Mouse (Mus musculus) stomach, embryonic 14.5 days (tissue): Measurements from ENCODE around the gene Manba. TPM values are rescaled to one million over a fixed set of nuclear protein-coding genes. Genes with fewer than 3 reads are reported as not detected.
A peak's percentile ranks its signal among the peaks of the same experiment; 100 is the strongest.

Source experiments
- ATAC-seq: fragments of 200-750 bp; cut with Nextera tagmentation; 2 replicates; pipeline ENCODE4 v1.8.0; 2017; ENCODE audit warnings: low read depth, moderate TSS enrichment; ENCODE audit not compliant: insufficient number of reproducible peaks, insufficient read depth, low FRiP score
- H3K27ac ChIP-seq: fragments of 300-500 bp; sonication (generic); 2 replicates; pipeline ENCODE4 v1.5.1; 2014; ENCODE audit warnings: mild to moderate bottlenecking, low read length, moderate library complexity, mixed read lengths
- H3K27me3 ChIP-seq: fragments of 300-500 bp; sonication (generic); 2 replicates; pipeline ENCODE4 v1.6.1; 2014; ENCODE audit warnings: low read length, control low read depth, mixed read lengths; ENCODE audit not compliant: control insufficient read depth, insufficient read depth
- H3K36me3 ChIP-seq: fragments of 300-500 bp; sonication (generic); 2 replicates; pipeline ENCODE4 v1.6.1; 2014; ENCODE audit warnings: mild to moderate bottlenecking, control low read depth, low read length, moderate library complexity, mixed read lengths; ENCODE audit not compliant: control insufficient read depth, insufficient read depth
- H3K4me1 ChIP-seq: fragments of 300-500 bp; sonication (generic); 2 replicates; pipeline ENCODE4 v1.6.1; 2014; ENCODE audit warnings: low read length, control low read depth, mixed read lengths; ENCODE audit not compliant: control insufficient read depth, insufficient read depth
- H3K4me2 ChIP-seq: fragments of 300-500 bp; sonication (generic); replicated peaks from 2 replicates; pipeline ENCODE4 v1.6.1; 2014; ENCODE audit warnings: low read depth, low read length, control low read depth
- H3K4me3 ChIP-seq: fragments of 300-500 bp; sonication (generic); 2 replicates; pipeline ENCODE4 v1.5.1; 2014; ENCODE audit warnings: low read depth, low read length, control low read depth
- H3K9ac ChIP-seq: fragments of 300-500 bp; sonication (generic); replicated peaks from 2 replicates; pipeline ENCODE4 v1.6.1; 2014; ENCODE audit warnings: low read depth, mild to moderate bottlenecking, control low read depth, low read length, moderate library complexity, mixed read lengths
- H3K9me3 ChIP-seq: fragments of 300-500 bp; sonication (generic); 2 replicates; pipeline ENCODE4 v1.6.1; 2016; ENCODE audit warnings: low read depth, low read length, control low read depth; ENCODE audit not compliant: control insufficient read depth
- WGBS: fragments of 180-500 bp; shearing (Covaris S2); extraction: QIAGEN DNeasy Blood & Tissue Kit; methylation state at CpG from one replicate; pipeline ENCODE4 v1.1.7; 2014; 5-methylcytosine and 5-hydroxymethylcytosine counted together
- polyA plus RNA-seq: library from polyadenylated mRNA; unstranded; fragments of >200 nt; fragmentation: Nextera tagmentation; extraction: Ambion mirVana; gene quantifications from 2 replicates; pipeline ENCODE4 v1.2.1, GENCODE M21; 2014

Manba gene
- polyA plus RNA-seq, 1 experiment from 2014 or later, result 14.6 TPM

DNA sequence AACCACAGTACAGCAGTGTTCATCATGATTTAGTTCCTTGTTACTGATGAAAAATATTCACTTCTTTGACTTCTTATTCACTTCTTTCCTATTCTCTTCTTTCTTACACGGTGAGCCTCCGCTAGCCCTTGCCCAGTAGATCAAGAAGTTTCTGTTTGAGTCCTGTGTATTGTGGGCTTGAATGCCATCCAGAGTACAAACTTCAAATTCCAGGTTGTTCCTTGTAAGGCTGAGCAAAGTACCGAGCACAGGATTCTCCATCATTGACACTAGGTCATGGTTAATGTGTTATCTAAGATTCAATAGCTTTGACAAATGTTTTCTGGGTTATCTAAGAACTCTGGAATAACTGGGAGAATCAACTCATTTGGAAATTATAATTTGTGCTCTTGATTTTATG, 25.0 kb downstream of the Manba start:
- Histone ChIP-seq H3K36me3 (no peaks in the 10 kb centered on the region), H3K4me2 (no peak overlapping the region), H3K4me3 (no peak overlapping the region), H3K9me3 (no peaks in the 10 kb centered on the region), H3K4me1 (no peaks in the 10 kb centered on the region), H3K27ac (no peak overlapping the region), H3K27me3 (no peaks in the 10 kb centered on the region), H3K9ac (no peak overlapping the region)
- no peak for ATAC-seq
- 76% methylated on average over 3 of the region's 3 CpGs for WGBS

DNA sequence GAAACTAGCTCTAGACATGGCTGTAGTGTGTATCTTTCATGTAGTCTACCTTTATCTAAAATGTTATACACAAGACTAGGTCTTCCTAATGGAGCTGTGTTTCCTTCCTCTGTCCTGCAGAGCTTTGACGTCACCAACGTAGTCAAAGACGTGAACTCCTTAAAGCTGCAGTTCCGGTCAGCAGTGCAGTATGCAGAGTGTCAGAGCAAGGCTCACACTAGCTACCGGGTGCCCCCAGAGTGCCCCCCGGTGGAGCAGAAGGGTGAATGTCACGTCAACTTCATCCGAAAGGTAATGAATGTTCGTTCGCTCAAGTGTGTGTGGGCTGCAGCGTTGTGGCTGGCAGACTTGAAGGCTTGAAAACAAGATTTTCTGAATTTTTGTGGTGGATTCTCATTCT, 26.3 kb downstream of the Manba start:
- no peak overlapping the region for H3K4me3 ChIP-seq
- H3K4me2 ChIP-seq, result no peak overlapping the region
- no peaks in the 10 kb centered on the region for H3K36me3 ChIP-seq
- H3K27me3 ChIP-seq, result no peaks in the 10 kb centered on the region
- no peaks in the 10 kb centered on the region for H3K9me3 ChIP-seq
- H3K27ac ChIP-seq, result no peak overlapping the region
- H3K9ac ChIP-seq, result no peak overlapping the region
- WGBS, result 36% methylated on average over 11 of the region's 11 CpGs
- no peak for ATAC-seq
- no peaks in the 10 kb centered on the region for H3K4me1 ChIP-seq

- Histone ChIP-seq H3K27ac (no peak overlapping the region), H3K4me1 (0 out of 2 replicates have a peak, but pooled peaks cover 3% of the 10 kb centered on the region), H3K27me3 (no peaks in the 10 kb centered on the region), H3K4me2 (no peak overlapping the region), H3K36me3 (no peaks in the 10 kb centered on the region), H3K9ac (no peak overlapping the region), H3K9me3 (no peaks in the 10 kb centered on the region), H3K4me3 (no peak overlapping the region)
- WGBS, result 53% methylated on average over 11 of the region's 11 CpGs
- no peak for ATAC-seq
Measured at GRCm38 (mm10) chr3:135513270-135513669, 27.9 kb downstream of the Manba start.

GRCm38 (mm10) chr3:135513800-135514425, 28.5 kb downstream of the Manba start:
- no peak overlapping the region for H3K4me3 ChIP-seq
- no peak overlapping the region for H3K4me2 ChIP-seq
- H3K4me1 ChIP-seq, result 0 out of 2 replicates have a peak, but pooled peaks cover 3% of the 10 kb centered on the region
- H3K27me3 ChIP-seq, result no peaks in the 10 kb centered on the region
- no peaks in the 10 kb centered on the region for H3K36me3 ChIP-seq
- no peak for ATAC-seq
- no peaks in the 10 kb centered on the region for H3K9me3 ChIP-seq
- no peak overlapping the region for H3K27ac ChIP-seq
- WGBS, result 86% methylated on average over 14 of the region's 14 CpGs
- H3K9ac ChIP-seq, result no peak overlapping the region

- no peak overlapping the region for H3K27ac ChIP-seq
- no peak for ATAC-seq
- H3K4me3 ChIP-seq, result no peak overlapping the region
- no peaks in the 10 kb centered on the region for H3K9me3 ChIP-seq
- H3K36me3 ChIP-seq, result no peaks in the 10 kb centered on the region
- H3K4me1 ChIP-seq, result 0 out of 2 replicates have a peak, but pooled peaks cover 3% of the 10 kb centered on the region
- H3K9ac ChIP-seq, result no peak overlapping the region
- H3K27me3 ChIP-seq, result no peaks in the 10 kb centered on the region
- 69% methylated on average over 5 of the region's 5 CpGs for WGBS
- no peak overlapping the region for H3K4me2 ChIP-seq
Measured at GRCm38 (mm10) chr3:135515246-135515645, 29.8 kb downstream of the Manba start.

GRCm38 (mm10) chr3:135516891-135517290, 31.5 kb downstream of the Manba start:
- Histone ChIP-seq H3K4me3 (no peak overlapping the region), H3K9ac (no peak overlapping the region), H3K27ac (no peak overlapping the region), H3K27me3 (no peaks in the 10 kb centered on the region), H3K36me3 (no peaks in the 10 kb centered on the region), H3K4me2 (no peak overlapping the region), H3K9me3 (no peaks in the 10 kb centered on the region), H3K4me1 (peaks cover 3% of the 10 kb centered on the region; the same call in 1 of the 2 replicates)
- peak; percentile 59 for ATAC-seq
- 37% methylated on average over 6 of the region's 6 CpGs for WGBS

DNA sequence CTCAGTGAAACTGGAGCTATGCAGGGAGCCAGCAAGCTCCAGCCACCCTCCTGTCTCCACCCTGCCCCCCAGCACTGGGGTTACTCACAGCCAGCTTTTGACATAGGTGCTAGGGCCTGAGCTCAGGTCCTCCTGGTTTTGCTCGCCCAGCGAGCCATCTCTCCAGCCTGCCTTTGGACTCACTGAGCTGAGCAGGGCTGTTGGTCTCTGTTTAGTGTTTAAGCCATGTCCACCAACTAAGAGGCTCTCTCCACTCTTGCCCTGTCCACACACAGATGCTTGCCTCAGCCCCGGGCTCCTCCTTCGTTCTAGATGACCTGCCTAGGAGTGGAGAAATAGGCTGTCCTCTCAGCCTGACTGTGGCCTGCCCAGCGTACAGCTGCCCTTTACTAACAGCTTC, 33.5 kb downstream of the Manba start:
- no peak overlapping the region for H3K4me3 ChIP-seq
- no peak overlapping the region for H3K4me2 ChIP-seq
- no peak overlapping the region for H3K9ac ChIP-seq
- 80% methylated on average over 5 of the region's 5 CpGs for WGBS
- H3K4me1 ChIP-seq, result peaks cover 11% of the 10 kb centered on the region
- no peaks in the 10 kb centered on the region for H3K36me3 ChIP-seq
- no peak overlapping the region for H3K27ac ChIP-seq
- ATAC-seq, result no peak
- H3K9me3 ChIP-seq, result no peaks in the 10 kb centered on the region
- no peaks in the 10 kb centered on the region for H3K27me3 ChIP-seq

DNA sequence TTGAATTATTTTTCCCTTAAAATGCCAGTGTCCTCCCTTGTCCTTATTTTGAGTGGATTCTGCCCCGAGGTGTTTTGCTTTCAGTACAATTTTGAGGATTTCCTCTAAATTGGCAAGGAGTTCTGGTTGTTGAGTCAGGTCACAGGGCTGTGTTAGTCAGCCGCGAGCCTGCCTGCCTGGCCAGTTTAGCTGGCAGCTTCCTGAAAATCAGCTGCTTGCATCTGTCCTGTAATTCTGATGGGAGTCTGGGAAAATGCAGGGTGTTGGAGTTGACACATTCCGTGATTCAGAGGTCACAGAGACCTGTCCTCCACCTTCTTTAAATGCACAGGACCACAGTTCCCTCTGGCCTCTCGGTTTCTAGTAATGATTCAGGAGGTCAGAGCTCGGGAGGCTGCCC, 34.2 kb downstream of the Manba start:
- H3K9me3 ChIP-seq, result no peaks in the 10 kb centered on the region
- no peak overlapping the region for H3K4me2 ChIP-seq
- no peak overlapping the region for H3K4me3 ChIP-seq
- no peak for ATAC-seq
- no peak overlapping the region for H3K27ac ChIP-seq
- WGBS, result 55% methylated on average over 6 of the region's 6 CpGs
- H3K36me3 ChIP-seq, result no peaks in the 10 kb centered on the region
- no peak overlapping the region for H3K9ac ChIP-seq
- no peaks in the 10 kb centered on the region for H3K27me3 ChIP-seq
- H3K4me1 ChIP-seq, result peaks cover 11% of the 10 kb centered on the region

GRCm38 (mm10) chr3:135521963-135522362, 36.6 kb downstream of the Manba start:
- ATAC-seq, result peak; percentile 72
- Histone ChIP-seq H3K4me2 (0 out of 2 replicates have a peak overlapping the region, but pooled peaks have one; percentile 26), H3K4me1 (peaks cover 11% of the 10 kb centered on the region), H3K27ac (peak overlapping the region; percentile 49; the same call in 1 of the 2 replicates), H3K9ac (no peak overlapping the region), H3K9me3 (no peaks in the 10 kb centered on the region), H3K4me3 (no peak overlapping the region), H3K27me3 (no peaks in the 10 kb centered on the region), H3K36me3 (no peaks in the 10 kb centered on the region)
- 32% methylated on average over 4 of the region's 4 CpGs for WGBS
